Mouse (Mus musculus) midbrain, embryonic 11.5 days (tissue): ENCODE measurements at regions not wholly inside any gene's neighbourhood (a gene's known extent, or its start where the extent isn't known, plus 50 kb on each side); places are given as distances from the start of the nearest gene placed in this dataset.
A peak's percentile ranks its signal among the peaks of the same experiment; 100 is the strongest.

Source experiments
- ATAC-seq: fragments of 200-750 bp; cut with Nextera tagmentation; 2 replicates; pipeline ENCODE4 v1.8.0; 2017; ENCODE audit warnings: moderate TSS enrichment, moderate library complexity; ENCODE audit not compliant: low FRiP score
- DNase-seq: peaks from one replicate; pipeline ENCODE4 v3.0.0; 2015; ENCODE audit warnings: low spot score; ENCODE audit errors: missing footprints
- H3K27ac ChIP-seq: fragments of 300-500 bp; sonication (generic); 2 replicates; pipeline ENCODE4 v1.5.1; 2014; ENCODE audit warnings: low read depth, low read length
- H3K27me3 ChIP-seq: fragments of 300-500 bp; sonication (generic); 2 replicates; pipeline ENCODE4 v1.6.1; 2014; ENCODE audit warnings: mild to moderate bottlenecking, low read length, moderate library complexity, mixed read lengths; ENCODE audit not compliant: control insufficient read depth, insufficient read depth
- H3K36me3 ChIP-seq: fragments of 300-500 bp; sonication (generic); 2 replicates; pipeline ENCODE4 v1.6.1; 2014; ENCODE audit warnings: mild to moderate bottlenecking, low read length, moderate library complexity, mixed read lengths; ENCODE audit not compliant: control insufficient read depth, insufficient read depth
- H3K4me1 ChIP-seq: fragments of 300-500 bp; sonication (generic); 2 replicates; pipeline ENCODE4 v1.6.1; 2014; ENCODE audit warnings: low read length; ENCODE audit not compliant: control insufficient read depth, insufficient read depth
- H3K4me2 ChIP-seq: fragments of 300-500 bp; sonication (generic); 2 replicates; pipeline ENCODE4 v1.6.1; 2014; ENCODE audit warnings: mild to moderate bottlenecking, moderate library complexity
- H3K4me3 ChIP-seq: fragments of 300-500 bp; sonication (generic); 2 replicates; pipeline ENCODE4 v1.5.1; 2014; ENCODE audit warnings: low read depth, low read length
- H3K9ac ChIP-seq: fragments of 300-500 bp; sonication (generic); 2 replicates; pipeline ENCODE4 v1.6.1; 2014; ENCODE audit warnings: low read length
- H3K9me3 ChIP-seq: fragments of 300-500 bp; sonication (generic); 2 replicates; pipeline ENCODE4 v1.6.1; 2016; ENCODE audit warnings: low read length; ENCODE audit not compliant: control insufficient read depth
- WGBS: fragments of 180-500 bp; shearing (Covaris S2); extraction: QIAGEN DNeasy Blood & Tissue Kit; methylation state at CpG from one replicate; pipeline ENCODE4 v1.1.7; 2014; 5-methylcytosine and 5-hydroxymethylcytosine counted together

DNA sequence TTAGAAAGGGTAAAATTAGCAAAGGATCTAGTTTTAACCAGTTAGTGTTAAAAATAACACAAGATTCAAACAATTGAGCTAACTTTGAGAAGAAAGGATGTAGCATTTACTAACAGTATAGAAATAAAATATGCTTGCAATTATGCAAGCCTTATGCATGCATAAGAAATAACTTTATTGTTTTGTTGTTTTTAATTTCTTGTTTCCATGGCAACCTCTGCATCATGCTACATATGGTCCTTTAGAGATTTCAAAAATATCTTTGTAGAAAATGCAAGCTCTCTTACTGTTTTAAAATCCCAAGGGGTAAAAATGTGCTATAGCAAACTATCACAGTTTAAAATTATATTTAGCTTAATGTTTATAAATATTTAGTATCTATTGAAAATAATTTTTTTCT is 395.0 kb upstream of the Spock3 start:
- H3K4me3 ChIP-seq, result no peak overlapping the region
- H3K27ac ChIP-seq, result no peak overlapping the region
- H3K4me1 ChIP-seq, result no peaks in the 10 kb centered on the region
- no peaks in the 10 kb centered on the region for H3K36me3 ChIP-seq
- DNase-seq (no peak), ATAC-seq (no peak)
- H3K9me3 ChIP-seq, result no peaks in the 10 kb centered on the region
- H3K9ac ChIP-seq, result no peak overlapping the region
- no peak overlapping the region for H3K4me2 ChIP-seq
- no peaks in the 10 kb centered on the region for H3K27me3 ChIP-seq

DNA sequence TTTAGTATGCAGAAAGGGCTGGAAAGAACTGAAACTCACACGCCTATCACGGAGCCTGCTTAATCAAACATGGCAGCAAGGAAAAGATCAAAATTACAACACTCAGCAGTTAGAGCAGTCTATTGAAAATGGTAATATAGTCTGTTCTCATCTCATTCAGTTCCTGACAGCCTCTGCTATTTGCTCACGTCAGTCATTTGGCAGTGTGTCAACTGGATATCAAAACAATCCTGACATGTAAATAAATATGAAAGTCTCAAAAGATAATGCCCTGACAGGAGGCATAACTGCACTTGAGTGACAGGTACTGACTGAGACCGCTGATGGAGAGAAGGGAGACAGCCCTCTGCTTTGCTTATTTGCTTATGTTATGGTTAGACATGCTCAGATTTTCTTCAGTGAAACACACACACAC is 375.0 kb upstream of the Spock3 start:
- Histone ChIP-seq H3K9me3 (no peaks in the 10 kb centered on the region), H3K4me3 (no peak overlapping the region), H3K27me3 (no peaks in the 10 kb centered on the region), H3K36me3 (no peaks in the 10 kb centered on the region), H3K27ac (no peak overlapping the region), H3K4me1 (no peaks in the 10 kb centered on the region), H3K4me2 (no peak overlapping the region), H3K9ac (no peak overlapping the region)
- ATAC-seq, result peak; percentile 35; the same call in 1 of the 2 replicates
- DNase-seq, result no peak
- 80% methylated on average over 4 of the region's 4 CpGs for WGBS

DNA sequence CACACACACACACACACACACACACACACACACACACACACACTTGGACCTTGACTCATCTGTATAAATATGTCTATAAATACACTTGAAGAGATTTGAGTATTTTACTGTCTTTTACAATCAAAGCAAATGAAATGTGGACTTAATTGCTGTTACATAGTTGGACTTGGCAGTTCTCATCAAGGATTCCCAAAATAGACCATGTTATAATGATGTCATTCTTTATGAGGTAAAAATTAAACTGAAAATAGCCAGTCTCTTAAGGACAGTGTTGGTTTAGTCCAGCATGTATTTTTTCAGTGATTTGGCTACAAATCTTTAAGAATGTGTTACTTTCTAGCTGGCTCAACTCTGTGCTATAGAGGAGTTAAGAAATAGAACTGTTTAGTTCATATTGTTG is 351.5 kb upstream of the Spock3 start:
- Histone ChIP-seq H3K27me3 (no peaks in the 10 kb centered on the region), H3K4me3 (no peak overlapping the region), H3K4me2 (no peak overlapping the region), H3K27ac (no peak overlapping the region), H3K9me3 (no peaks in the 10 kb centered on the region), H3K36me3 (no peaks in the 10 kb centered on the region), H3K9ac (no peak overlapping the region), H3K4me1 (no peaks in the 10 kb centered on the region)
- no peak for DNase-seq
- ATAC-seq, result no peak

DNA sequence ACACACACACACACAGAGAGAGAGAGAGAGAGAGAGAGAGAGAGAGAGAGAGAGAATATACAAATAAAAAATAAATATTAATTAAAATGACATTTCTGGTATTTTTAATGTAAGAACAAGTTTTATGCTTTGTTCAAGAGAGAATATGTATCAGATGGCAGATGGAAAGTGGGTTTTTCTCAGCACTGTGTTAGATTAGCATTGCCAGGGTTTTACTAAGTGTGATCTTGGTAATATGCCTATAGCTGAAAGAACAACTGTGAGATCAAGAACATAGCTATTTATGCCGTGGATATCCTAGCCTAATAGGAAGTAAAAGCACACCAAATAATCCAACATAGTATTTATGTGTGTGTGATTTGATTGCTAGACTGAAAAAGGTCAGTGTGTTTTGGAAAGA is 344.7 kb upstream of the Spock3 start:
- Histone ChIP-seq H3K9ac (no peak overlapping the region), H3K4me2 (no peak overlapping the region), H3K36me3 (no peaks in the 10 kb centered on the region), H3K27ac (no peak overlapping the region), H3K27me3 (no peaks in the 10 kb centered on the region), H3K4me3 (no peak overlapping the region), H3K4me1 (no peaks in the 10 kb centered on the region), H3K9me3 (no peaks in the 10 kb centered on the region)
- no peak for DNase-seq
- WGBS, result 85% methylated on average over 1 of the region's 1 CpGs
- ATAC-seq, result no peak

DNA sequence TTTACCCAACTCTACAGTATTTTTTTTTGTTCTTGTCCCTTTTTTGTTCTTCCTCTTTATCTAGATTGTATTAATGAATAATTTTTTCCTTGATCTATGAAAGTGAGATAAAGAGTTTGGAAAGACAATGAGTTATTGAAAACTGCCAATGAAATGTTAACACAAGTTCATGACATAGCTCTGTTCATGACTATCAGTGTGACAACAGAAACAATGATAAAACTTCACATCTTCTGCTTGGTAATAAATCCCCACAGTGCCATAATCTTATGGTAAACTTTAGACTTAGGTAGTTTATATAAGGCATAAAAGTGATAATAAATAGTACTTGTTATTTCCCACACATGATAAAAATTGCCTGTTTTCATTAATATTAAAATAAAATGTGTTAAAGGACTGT is 330.8 kb upstream of the Spock3 start:
- Histone ChIP-seq H3K9ac (no peak overlapping the region), H3K27ac (no peak overlapping the region), H3K4me3 (no peak overlapping the region), H3K9me3 (no peaks in the 10 kb centered on the region), H3K27me3 (no peaks in the 10 kb centered on the region), H3K4me1 (no peaks in the 10 kb centered on the region), H3K36me3 (no peaks in the 10 kb centered on the region), H3K4me2 (no peak overlapping the region)
- DNase-seq (no peak), ATAC-seq (no peak)

DNA sequence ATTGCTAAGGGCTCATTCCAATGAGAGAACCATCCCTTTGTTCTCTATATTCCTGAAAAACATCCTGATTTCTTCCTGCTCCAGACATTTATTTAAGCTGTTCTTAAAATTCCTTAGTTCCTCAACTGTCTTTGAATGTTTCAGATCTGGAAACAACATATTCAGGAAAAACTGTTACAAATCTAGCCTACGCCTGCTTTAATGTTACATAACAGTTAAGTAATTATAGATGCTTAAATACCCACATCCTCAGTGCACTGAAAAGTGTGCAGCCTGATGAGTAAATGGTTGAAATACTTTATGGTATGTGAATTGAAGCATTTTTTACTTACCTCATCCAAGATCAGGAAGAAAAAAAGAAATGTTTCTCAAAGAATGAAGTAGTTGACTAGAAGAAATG is 329.6 kb upstream of the Spock3 start:
- DNase-seq (no peak), ATAC-seq (no peak)
- Histone ChIP-seq H3K4me1 (no peaks in the 10 kb centered on the region), H3K4me3 (no peak overlapping the region), H3K4me2 (no peak overlapping the region), H3K27me3 (no peaks in the 10 kb centered on the region), H3K9ac (no peak overlapping the region), H3K9me3 (no peaks in the 10 kb centered on the region), H3K36me3 (no peaks in the 10 kb centered on the region), H3K27ac (no peak overlapping the region)
- WGBS, result 94% methylated on average over 1 of the region's 1 CpGs
